Mouse (Mus musculus) intestine, embryonic 16.5 days (tissue): Measurements from ENCODE around the gene Mroh7. TPM values are rescaled to one million over a fixed set of nuclear protein-coding genes. Genes with fewer than 3 reads are reported as not detected.

ENCODE experiments used
- ATAC-seq: fragments of 200-750 bp; cut with Nextera tagmentation; 2 replicates; pipeline ENCODE4 v1.8.0; 2017; ENCODE audit warnings: moderate TSS enrichment, moderate library complexity
- H3K27ac ChIP-seq: fragments of 300-500 bp; sonication (generic); 2 replicates; pipeline ENCODE4 v1.5.1; 2014; ENCODE audit warnings: mild to moderate bottlenecking, low read length
- H3K27me3 ChIP-seq: fragments of 300-500 bp; sonication (generic); replicated peaks from 2 replicates; pipeline ENCODE4 v1.6.1; 2014; ENCODE audit warnings: low read length, control low read depth, mixed read lengths; ENCODE audit not compliant: control insufficient read depth, insufficient read depth
- H3K36me3 ChIP-seq: fragments of 300-500 bp; sonication (generic); 2 replicates; pipeline ENCODE4 v1.6.1; 2014; ENCODE audit warnings: low read length, control low read depth; ENCODE audit not compliant: control insufficient read depth, insufficient read depth
- H3K4me1 ChIP-seq: fragments of 300-500 bp; sonication (generic); 2 replicates; pipeline ENCODE4 v1.6.1; 2014; ENCODE audit warnings: low read length, control low read depth, mixed read lengths; ENCODE audit not compliant: control insufficient read depth, insufficient read depth
- H3K4me2 ChIP-seq: fragments of 300-500 bp; sonication (generic); 2 replicates; pipeline ENCODE4 v1.6.1; 2014; ENCODE audit warnings: low read depth, low read length, control low read depth
- H3K4me3 ChIP-seq: fragments of 300-500 bp; sonication (generic); 2 replicates; pipeline ENCODE4 v1.5.1; 2014; ENCODE audit warnings: mild to moderate bottlenecking, low read length
- H3K9ac ChIP-seq: fragments of 300-500 bp; sonication (generic); 2 replicates; pipeline ENCODE4 v1.6.1; 2014; ENCODE audit warnings: low read depth, low read length
- H3K9me3 ChIP-seq: fragments of 300-500 bp; sonication (generic); 2 replicates; pipeline ENCODE4 v1.6.1; 2016; ENCODE audit warnings: low read length, control low read depth; ENCODE audit not compliant: control insufficient read depth
- WGBS: fragments of 180-500 bp; shearing (Covaris S2); extraction: QIAGEN DNeasy Blood & Tissue Kit; methylation state at CpG from one replicate; pipeline ENCODE4 v1.1.7; 2014; 5-methylcytosine and 5-hydroxymethylcytosine counted together
- polyA plus RNA-seq: library from polyadenylated mRNA; unstranded; fragments of >200 nt; fragmentation: Nextera tagmentation; extraction: Ambion mirVana; gene quantifications from 2 replicates; pipeline ENCODE4 v1.2.1, GENCODE M21; 2015

Mroh7 gene
- polyA plus RNA-seq, 1 experiment from 2014 or later: 0.20 TPM

DNA sequence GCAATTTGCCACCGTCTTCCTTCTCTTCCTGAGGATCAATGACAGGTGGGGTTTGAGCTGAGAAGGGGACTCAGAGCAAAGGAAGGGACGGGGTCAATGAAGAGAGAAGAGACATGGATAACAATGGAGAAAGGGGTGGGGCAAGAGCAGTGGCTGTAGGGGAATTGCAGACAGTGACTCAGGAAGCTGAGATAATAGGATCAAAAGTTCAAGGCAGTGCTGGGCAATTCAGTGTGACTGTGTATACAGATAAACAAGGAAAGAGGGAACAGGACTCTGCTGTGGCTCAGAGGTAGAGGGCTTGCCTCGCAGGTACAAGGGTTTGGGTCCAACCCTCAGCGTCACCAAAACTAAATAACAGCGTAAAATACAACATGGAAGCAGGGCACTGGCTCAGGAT, 22.8 kb downstream of the Mroh7 start:
- Histone ChIP-seq H3K36me3 (no peaks in the 10 kb centered on the region), H3K4me2 (peak overlapping the region; percentile 59), H3K9me3 (no peaks in the 10 kb centered on the region), H3K27ac (0 out of 2 replicates have a peak overlapping the region, but pooled peaks have one; percentile 25), H3K4me3 (peak overlapping the region; percentile 19; the same call in 1 of the 2 replicates), H3K4me1 (peaks cover 11% of the 10 kb centered on the region), H3K27me3 (no peaks in the 10 kb centered on the region), H3K9ac (peak overlapping the region; percentile 54)
- peak; percentile 89 for ATAC-seq
- 29% methylated on average over 5 of the region's 5 CpGs for WGBS

DNA sequence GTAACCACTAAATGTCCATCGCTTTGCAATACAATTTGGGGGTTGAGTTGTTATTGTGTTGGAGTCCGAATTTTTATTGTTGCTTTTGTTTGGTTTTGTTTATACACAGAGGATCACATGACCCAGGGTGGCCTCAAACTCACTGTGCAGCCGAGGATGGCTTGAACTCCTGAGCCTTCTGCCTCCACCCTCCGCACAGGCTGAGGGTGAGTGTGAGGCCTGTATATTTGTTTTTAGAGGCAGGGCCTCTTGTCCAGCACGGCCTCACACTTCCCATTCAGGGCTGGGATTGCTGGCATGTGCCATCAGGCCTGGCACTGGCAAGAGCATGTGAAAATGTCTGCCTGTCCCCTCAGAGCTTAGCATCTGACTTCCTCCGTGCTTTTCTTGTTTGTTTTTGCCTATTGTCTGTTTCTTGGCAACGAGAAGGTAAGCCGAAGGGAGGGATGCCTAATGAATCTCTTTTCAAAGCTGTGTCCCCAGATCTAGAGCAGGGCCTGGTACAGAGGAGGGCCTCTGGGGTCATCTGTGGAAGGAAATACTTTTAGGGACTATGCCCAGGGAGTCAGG, 25.5 kb downstream of the Mroh7 start:
- H3K9me3 ChIP-seq: no peaks in the 10 kb centered on the region
- H3K27me3 ChIP-seq: no peaks in the 10 kb centered on the region
- H3K27ac ChIP-seq: no peak overlapping the region
- WGBS: 43% methylated on average over 8 of the region's 8 CpGs
- peaks cover 16% of the 10 kb centered on the region for H3K4me1 ChIP-seq
- H3K4me3 ChIP-seq: no peak overlapping the region
- no peaks in the 10 kb centered on the region for H3K36me3 ChIP-seq
- no peak overlapping the region for H3K4me2 ChIP-seq
- H3K9ac ChIP-seq: no peak overlapping the region
- ATAC-seq: no peak

DNA sequence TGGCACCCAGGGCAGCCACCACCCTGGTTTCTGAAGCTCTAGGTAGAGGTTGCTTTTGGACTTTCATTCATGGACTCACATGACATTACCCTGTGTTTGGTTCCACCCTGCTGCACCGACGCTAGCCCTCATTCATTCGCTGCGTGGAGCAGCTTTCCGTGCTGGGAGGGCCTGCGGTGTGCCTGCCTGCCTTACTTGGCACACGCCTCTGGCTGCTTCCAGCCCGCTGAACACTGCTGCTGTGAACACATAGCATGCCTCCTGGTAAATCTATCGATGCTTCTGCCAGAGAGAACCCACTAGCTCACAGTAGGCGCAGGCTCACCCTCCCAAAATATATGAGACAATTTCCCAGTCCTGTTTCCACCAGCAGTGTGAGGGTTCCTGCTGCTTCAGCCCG, 26.3 kb downstream of the Mroh7 start:
- no peak overlapping the region for H3K9ac ChIP-seq
- H3K4me2 ChIP-seq: no peak overlapping the region
- 53% methylated on average over 11 of the region's 11 CpGs for WGBS
- no peak overlapping the region for H3K27ac ChIP-seq
- H3K4me1 ChIP-seq: peaks cover 20% of the 10 kb centered on the region
- no peaks in the 10 kb centered on the region for H3K27me3 ChIP-seq
- no peaks in the 10 kb centered on the region for H3K36me3 ChIP-seq
- H3K9me3 ChIP-seq: no peaks in the 10 kb centered on the region
- ATAC-seq: no peak
- no peak overlapping the region for H3K4me3 ChIP-seq

DNA sequence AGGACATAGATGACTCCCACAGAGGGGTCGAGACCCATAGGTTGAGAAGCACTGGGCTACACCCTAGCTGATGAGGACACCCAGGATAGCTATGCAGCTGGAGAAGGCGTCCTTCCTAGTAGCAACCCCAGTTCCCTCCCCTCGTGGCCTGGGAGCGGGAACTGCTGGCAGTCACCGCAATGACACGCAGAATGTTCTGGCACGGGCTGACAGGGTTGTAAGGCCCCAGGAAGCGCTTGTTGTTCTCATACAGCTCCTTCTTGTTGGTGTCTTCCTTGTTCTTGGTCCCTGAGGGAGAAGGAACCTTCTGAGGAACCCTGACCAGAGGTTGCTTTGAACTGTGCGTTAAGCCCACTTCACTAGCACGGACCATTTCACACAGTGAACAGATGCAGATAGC, 26.8 kb downstream of the Mroh7 start:
- Histone ChIP-seq H3K36me3 (no peaks in the 10 kb centered on the region), H3K4me1 (peaks cover 20% of the 10 kb centered on the region), H3K9me3 (no peaks in the 10 kb centered on the region), H3K4me2 (no peak overlapping the region), H3K27ac (no peak overlapping the region), H3K4me3 (no peak overlapping the region), H3K9ac (no peak overlapping the region), H3K27me3 (no peaks in the 10 kb centered on the region)
- no peak for ATAC-seq
- 77% methylated on average over 10 of the region's 10 CpGs for WGBS

DNA sequence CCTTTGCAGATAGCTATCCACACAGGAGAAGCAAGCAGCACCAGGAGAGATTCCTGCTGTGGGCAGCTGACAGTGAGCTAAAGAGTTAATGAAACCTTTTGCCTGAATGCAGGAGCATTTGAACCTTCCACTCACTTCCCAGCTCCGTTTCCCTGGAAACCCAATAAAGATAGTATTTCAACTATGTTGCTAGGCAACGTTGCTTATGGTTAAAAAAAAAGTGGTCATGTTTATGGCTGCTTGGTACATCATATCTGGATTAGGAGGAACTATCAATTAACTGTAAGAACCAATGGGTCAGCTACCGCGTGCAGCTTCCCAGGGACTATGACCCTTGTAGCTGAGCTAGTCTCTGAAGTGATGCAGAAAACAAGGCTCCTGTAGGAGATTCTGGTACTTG, 29.9 kb downstream of the Mroh7 start:
- peak; percentile 63 for ATAC-seq

DNA sequence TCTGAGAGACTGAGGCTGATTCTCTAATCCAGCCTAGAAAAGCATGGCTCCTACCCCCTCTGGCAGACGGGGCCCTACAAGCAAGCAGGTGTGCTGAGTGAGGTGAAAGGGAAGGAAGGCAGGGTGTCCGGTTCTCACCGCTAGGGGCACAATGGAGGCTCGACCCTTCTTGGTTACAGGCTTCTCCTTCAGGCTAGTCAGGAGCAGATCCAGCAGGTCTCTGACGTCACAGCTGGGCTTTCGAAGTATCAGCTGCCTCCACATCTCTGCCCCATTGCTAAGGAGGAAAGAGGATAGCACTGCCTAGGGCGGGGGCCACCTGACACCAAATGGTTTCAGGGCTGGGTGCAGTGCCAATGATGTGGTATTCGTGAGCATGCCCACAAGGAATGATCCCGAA, 30.7 kb downstream of the Mroh7 start:
- peaks cover 9% of the 10 kb centered on the region for H3K4me1 ChIP-seq
- no peaks in the 10 kb centered on the region for H3K36me3 ChIP-seq
- H3K9me3 ChIP-seq: no peaks in the 10 kb centered on the region
- no peaks in the 10 kb centered on the region for H3K27me3 ChIP-seq
- H3K4me3 ChIP-seq: no peak overlapping the region
- H3K27ac ChIP-seq: no peak overlapping the region
- H3K9ac ChIP-seq: no peak overlapping the region
- 18% methylated on average over 9 of the region's 9 CpGs for WGBS
- ATAC-seq: peak; percentile 52
- no peak overlapping the region for H3K4me2 ChIP-seq

More for the DNA sequence above, 29.9 kb downstream of the Mroh7 start:
- no peak overlapping the region for H3K9ac ChIP-seq
- H3K27ac ChIP-seq: no peak overlapping the region
- H3K4me3 ChIP-seq: no peak overlapping the region
- H3K27me3 ChIP-seq: no peaks in the 10 kb centered on the region
- peaks cover 12% of the 10 kb centered on the region for H3K4me1 ChIP-seq
- 16% methylated on average over 4 of the region's 4 CpGs for WGBS
- H3K9me3 ChIP-seq: no peaks in the 10 kb centered on the region
- H3K4me2 ChIP-seq: no peak overlapping the region
- no peaks in the 10 kb centered on the region for H3K36me3 ChIP-seq

DNA sequence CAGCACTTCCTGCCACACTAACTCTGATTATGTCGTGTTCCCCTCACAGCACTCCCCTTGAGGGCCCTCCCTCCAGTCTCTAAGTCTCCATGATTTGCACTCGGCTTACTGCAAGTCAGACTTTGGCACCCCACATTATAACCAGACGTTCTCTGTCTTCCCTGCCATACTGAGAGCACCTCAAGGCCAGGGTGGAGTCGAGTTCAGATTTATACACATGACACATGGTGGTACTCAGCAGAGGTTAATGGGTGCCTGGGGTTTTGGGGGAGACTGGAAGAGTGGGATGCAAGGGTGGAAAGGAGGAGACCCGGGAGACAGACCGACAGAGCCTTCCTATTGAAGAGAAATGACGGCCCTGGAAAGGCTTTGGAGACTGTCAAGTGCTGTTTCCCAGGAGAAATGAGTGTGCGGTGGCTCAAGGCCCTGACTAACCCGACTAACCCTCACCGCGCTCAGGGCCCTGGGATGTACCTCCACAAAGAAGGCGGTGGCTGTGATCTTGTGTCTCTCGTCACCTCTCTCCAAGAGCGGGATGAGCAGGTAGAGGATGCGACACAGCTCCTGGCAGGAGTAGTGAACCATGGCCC, 36.8 kb downstream of the Mroh7 start:
- Histone ChIP-seq H3K36me3 (no peaks in the 10 kb centered on the region), H3K4me1 (peaks cover 2% of the 10 kb centered on the region; the same call in 1 of the 2 replicates), H3K27me3 (no peaks in the 10 kb centered on the region; the same call in 1 of the 2 replicates), H3K9ac (no peak overlapping the region), H3K9me3 (no peaks in the 10 kb centered on the region), H3K4me2 (no peak overlapping the region), H3K4me3 (no peak overlapping the region), H3K27ac (no peak overlapping the region)
- 82% methylated on average over 15 of the region's 15 CpGs for WGBS
- no peak for ATAC-seq

DNA sequence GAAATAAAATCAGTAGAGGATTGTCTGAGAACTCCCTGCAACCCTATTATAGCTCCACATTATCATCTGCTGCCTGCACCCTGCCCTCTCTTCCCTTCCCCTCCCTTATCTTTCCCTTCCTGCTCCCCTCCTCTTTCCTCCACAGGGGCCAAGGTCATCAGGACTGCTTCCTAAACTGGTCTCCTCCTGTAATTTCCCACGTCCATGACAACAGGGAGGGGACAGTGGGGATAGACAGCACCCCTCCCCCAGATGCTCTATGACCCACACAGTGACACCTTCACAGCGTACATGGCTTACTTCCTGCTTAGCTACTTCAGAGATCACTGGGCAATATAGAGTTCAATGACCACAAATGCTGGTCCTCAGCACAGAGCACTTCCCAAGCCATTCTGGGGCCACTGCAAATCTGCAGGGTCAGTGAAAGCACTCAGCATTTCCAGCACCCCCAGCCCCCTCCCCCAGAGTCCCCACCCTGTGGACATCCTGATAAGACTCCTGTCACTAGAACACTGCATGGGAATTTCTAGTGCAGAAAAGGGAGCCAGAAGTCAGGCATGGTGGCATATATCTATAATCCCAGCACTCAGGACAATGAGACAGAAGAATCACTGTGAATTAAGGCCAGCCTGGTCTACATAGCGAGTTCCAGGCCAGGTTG, 42.0 kb downstream of the Mroh7 start:
- H3K27me3 ChIP-seq: no peaks in the 10 kb centered on the region; the same call in 1 of the 2 replicates
- peaks cover 10% of the 10 kb centered on the region for H3K4me1 ChIP-seq
- ATAC-seq: peak; percentile 91
- no peak overlapping the region for H3K4me3 ChIP-seq
- no peak overlapping the region for H3K4me2 ChIP-seq
- 27% methylated on average over 3 of the region's 3 CpGs for WGBS
- no peak overlapping the region for H3K9ac ChIP-seq
- H3K36me3 ChIP-seq: no peaks in the 10 kb centered on the region
- peak overlapping the region; percentile 3 for H3K27ac ChIP-seq
- H3K9me3 ChIP-seq: no peaks in the 10 kb centered on the region

DNA sequence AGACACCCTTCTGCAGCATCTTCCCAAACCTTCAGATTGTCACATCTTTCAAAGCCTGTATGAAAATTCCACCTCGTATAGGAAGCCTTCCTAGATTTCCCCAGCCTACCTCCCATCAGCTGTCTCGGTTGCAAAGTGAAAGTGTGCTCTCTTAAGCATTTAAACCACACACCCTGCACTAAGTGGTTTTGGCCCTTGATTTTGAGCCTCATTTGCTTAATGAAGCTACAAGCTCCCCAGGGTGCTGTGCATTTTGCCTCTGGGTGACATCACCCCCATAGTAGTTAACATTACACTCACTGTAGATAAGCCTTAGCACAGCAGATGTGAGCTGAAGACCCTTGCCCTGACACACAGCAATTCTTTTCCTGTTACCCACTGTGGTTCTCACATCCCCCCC, 49.8 kb downstream of the Mroh7 start:
- WGBS: 49% methylated on average over 2 of the region's 2 CpGs
- no peak overlapping the region for H3K4me2 ChIP-seq

More for the DNA sequence above, 49.8 kb downstream of the Mroh7 start:
- no peak overlapping the region for H3K4me3 ChIP-seq
- H3K27ac ChIP-seq: no peak overlapping the region
- ATAC-seq: no peak
- H3K9ac ChIP-seq: no peak overlapping the region
- no peaks in the 10 kb centered on the region for H3K27me3 ChIP-seq
- peaks cover 11% of the 10 kb centered on the region for H3K4me1 ChIP-seq
- peaks cover 4% of the 10 kb centered on the region; the same call in 1 of the 2 replicates for H3K36me3 ChIP-seq
- no peaks in the 10 kb centered on the region for H3K9me3 ChIP-seq
